Mouse (Mus musculus): Measurements from ENCODE around the gene Slc44a5. TPM values are rescaled to one million over a fixed set of nuclear protein-coding genes. Genes with fewer than 3 reads are reported as not detected.

The Slc44a5 gene
- polyA plus RNA-seq, 1 experiment: 0.05 TPM

- peaks cover 8% of the 10 kb centered on the region for H3K4me1 ChIP-seq (replicated peaks; ENCODE audit: control insufficient read depth, insufficient read depth, low read length)
- H3K4me3 ChIP-seq (ENCODE audit: control insufficient read depth, insufficient read depth, low read length): no peak overlapping the region
- H3K27ac ChIP-seq (ENCODE audit: control insufficient read depth, insufficient read depth, low read length): no peak overlapping the region
- TF ChIP-seq POLR2A (IDR thresholded peaks at IDR 0.05; ENCODE audit: control insufficient read depth, extremely low read depth, insufficient read depth, low read length, poor library complexity) (no peak), CTCF (IDR thresholded peaks at IDR 0.05; ENCODE audit: borderline replicate concordance, control insufficient read depth, extremely low read depth, insufficient read depth, low read length, poor library complexity) (no peak)
- no peak for DNase-seq
- no peaks in the 10 kb centered on the region for H3K27me3 ChIP-seq (ENCODE audit: control insufficient read depth, insufficient read depth, low read length)
- WGBS: 3% methylated on average over 8 of the region's 8 CpGs
- no peaks in the 10 kb centered on the region for H3K36me3 ChIP-seq (ENCODE audit: control insufficient read depth, insufficient read depth, low read length)
Observed at GRCm38 (mm10) chr3:154177665-154178305, 204.5 kb downstream of the Slc44a5 start.

- TF ChIP-seq CTCF (IDR thresholded peaks at IDR 0.05; ENCODE audit: borderline replicate concordance, control insufficient read depth, extremely low read depth, insufficient read depth, low read length, poor library complexity) (no peak), POLR2A (IDR thresholded peaks at IDR 0.05; ENCODE audit: control insufficient read depth, extremely low read depth, insufficient read depth, low read length, poor library complexity) (no peak)
- no peak for DNase-seq
- H3K27ac ChIP-seq (ENCODE audit: control insufficient read depth, insufficient read depth, low read length): no peak overlapping the region
- H3K4me3 ChIP-seq (ENCODE audit: control insufficient read depth, insufficient read depth, low read length): no peak overlapping the region
- 95% methylated on average over 2 of the region's 3 CpGs for WGBS
- no peaks in the 10 kb centered on the region for H3K36me3 ChIP-seq (ENCODE audit: control insufficient read depth, insufficient read depth, low read length)
- H3K27me3 ChIP-seq (ENCODE audit: control insufficient read depth, insufficient read depth, low read length): no peaks in the 10 kb centered on the region
- H3K4me1 ChIP-seq (replicated peaks; ENCODE audit: control insufficient read depth, insufficient read depth, low read length): peaks cover 8% of the 10 kb centered on the region
Observed at GRCm38 (mm10) chr3:154179423-154179920, 206.2 kb downstream of the Slc44a5 start.

GRCm38 (mm10) chr3:154182987-154183386, 209.8 kb downstream of the Slc44a5 start:
- DNase-seq: no peak
- H3K4me3 ChIP-seq (ENCODE audit: control insufficient read depth, insufficient read depth, low read length): no peak overlapping the region
- TF ChIP-seq POLR2A (IDR thresholded peaks at IDR 0.05; ENCODE audit: control insufficient read depth, extremely low read depth, insufficient read depth, low read length, poor library complexity): no peak
- TF ChIP-seq CTCF (IDR thresholded peaks at IDR 0.05; ENCODE audit: borderline replicate concordance, control insufficient read depth, extremely low read depth, insufficient read depth, low read length, poor library complexity): no peak

GRCm38 (mm10) chr3:154183957-154184356, 210.7 kb downstream of the Slc44a5 start:
- no peak for TF ChIP-seq POLR2A (IDR thresholded peaks at IDR 0.05; ENCODE audit: control insufficient read depth, extremely low read depth, insufficient read depth, low read length, poor library complexity)
- no peak for TF ChIP-seq CTCF (IDR thresholded peaks at IDR 0.05; ENCODE audit: borderline replicate concordance, control insufficient read depth, extremely low read depth, insufficient read depth, low read length, poor library complexity)

More at GRCm38 (mm10) chr3:154182987-154183386, 209.8 kb downstream of the Slc44a5 start:
- no peak overlapping the region for H3K27ac ChIP-seq (ENCODE audit: control insufficient read depth, insufficient read depth, low read length)
- H3K36me3 ChIP-seq (ENCODE audit: control insufficient read depth, insufficient read depth, low read length): no peaks in the 10 kb centered on the region
- H3K27me3 ChIP-seq (ENCODE audit: control insufficient read depth, insufficient read depth, low read length): no peaks in the 10 kb centered on the region
- 9% methylated on average over 7 of the region's 7 CpGs for WGBS
- H3K4me1 ChIP-seq (replicated peaks; ENCODE audit: control insufficient read depth, insufficient read depth, low read length): peaks cover 1% of the 10 kb centered on the region; the same call in 1 of the 2 replicates

GRCm38 (mm10) chr3:154188668-154189067, 215.4 kb downstream of the Slc44a5 start:
- Histone ChIP-seq H3K27ac (ENCODE audit: control insufficient read depth, insufficient read depth, low read length) (no peak overlapping the region), H3K4me1 (replicated peaks; ENCODE audit: control insufficient read depth, insufficient read depth, low read length) (no peaks in the 10 kb centered on the region), H3K4me3 (ENCODE audit: control insufficient read depth, insufficient read depth, low read length) (no peak overlapping the region), H3K36me3 (ENCODE audit: control insufficient read depth, insufficient read depth, low read length) (no peaks in the 10 kb centered on the region), H3K27me3 (ENCODE audit: control insufficient read depth, insufficient read depth, low read length) (no peaks in the 10 kb centered on the region)
- DNase-seq: no peak
- WGBS: 90% methylated on average over 9 of the region's 9 CpGs
- no peak for TF ChIP-seq CTCF (IDR thresholded peaks at IDR 0.05; ENCODE audit: borderline replicate concordance, control insufficient read depth, extremely low read depth, insufficient read depth, low read length, poor library complexity)
- no peak for TF ChIP-seq POLR2A (IDR thresholded peaks at IDR 0.05; ENCODE audit: control insufficient read depth, extremely low read depth, insufficient read depth, low read length, poor library complexity)

More at GRCm38 (mm10) chr3:154183957-154184356, 210.7 kb downstream of the Slc44a5 start:
- H3K27ac ChIP-seq (ENCODE audit: control insufficient read depth, insufficient read depth, low read length): no peak overlapping the region
- no peak for DNase-seq
- WGBS: 94% methylated on average over 9 of the region's 9 CpGs
- no peak overlapping the region for H3K4me3 ChIP-seq (ENCODE audit: control insufficient read depth, insufficient read depth, low read length)
- H3K4me1 ChIP-seq (replicated peaks; ENCODE audit: control insufficient read depth, insufficient read depth, low read length): no peaks in the 10 kb centered on the region
- H3K36me3 ChIP-seq (ENCODE audit: control insufficient read depth, insufficient read depth, low read length): no peaks in the 10 kb centered on the region
- no peaks in the 10 kb centered on the region for H3K27me3 ChIP-seq (ENCODE audit: control insufficient read depth, insufficient read depth, low read length)

GRCm38 (mm10) chr3:154192328-154193030, 219.2 kb downstream of the Slc44a5 start:
- WGBS: 69% methylated on average over 14 of the region's 14 CpGs
- Histone ChIP-seq H3K4me1 (replicated peaks; ENCODE audit: control insufficient read depth, insufficient read depth, low read length) (no peaks in the 10 kb centered on the region), H3K27ac (ENCODE audit: control insufficient read depth, insufficient read depth, low read length) (no peak overlapping the region), H3K36me3 (ENCODE audit: control insufficient read depth, insufficient read depth, low read length) (no peaks in the 10 kb centered on the region), H3K4me3 (ENCODE audit: control insufficient read depth, insufficient read depth, low read length) (no peak overlapping the region), H3K27me3 (ENCODE audit: control insufficient read depth, insufficient read depth, low read length) (no peaks in the 10 kb centered on the region)
- TF ChIP-seq POLR2A (IDR thresholded peaks at IDR 0.05; ENCODE audit: control insufficient read depth, extremely low read depth, insufficient read depth, low read length, poor library complexity) (no peak), CTCF (IDR thresholded peaks at IDR 0.05; ENCODE audit: borderline replicate concordance, control insufficient read depth, extremely low read depth, insufficient read depth, low read length, poor library complexity) (no peak)
- DNase-seq: no peak

Data from thymus, adult 2 months (tissue).